Mouse (Mus musculus) megakaryocyte-erythroid progenitor cell, adult 5-6 weeks (primary cell): Measurements from ENCODE around the gene Col20a1. TPM values are rescaled to one million over a fixed set of nuclear protein-coding genes. Genes with fewer than 3 reads are reported as not detected.

Source experiments
- ATAC-seq: replicated peaks from 2 replicates; pipeline ENCODE4 v1.8.0; 2016; ENCODE audit warnings: mild to moderate bottlenecking, inconsistent platforms; ENCODE audit not compliant: severe bottlenecking, poor library complexity, low FRiP score, low TSS enrichment
- total RNA-seq, 2 experiments: library from RNA; stranded (forward) in 1 of 2; stranded (reverse) in 1 of 2; fragments of 200-1000, 215-1000 nt in 1 of 2; fragments of >200 nt in 1 of 2; fragmentation: Nextera tagmentation in 1 of 2; gene quantifications; 2 replicates each; pipeline ENCODE4 v1.2.3; 2014 to 2017

Col20a1 gene
- total RNA-seq, 2 experiments from 2014 or later = 0.38 TPM; not detected in 1

- no peak for ATAC-seq
Measured at GRCm38 (mm10) chr2:181052171-181052570, 65.8 kb downstream of the Col20a1 start.

DNA sequence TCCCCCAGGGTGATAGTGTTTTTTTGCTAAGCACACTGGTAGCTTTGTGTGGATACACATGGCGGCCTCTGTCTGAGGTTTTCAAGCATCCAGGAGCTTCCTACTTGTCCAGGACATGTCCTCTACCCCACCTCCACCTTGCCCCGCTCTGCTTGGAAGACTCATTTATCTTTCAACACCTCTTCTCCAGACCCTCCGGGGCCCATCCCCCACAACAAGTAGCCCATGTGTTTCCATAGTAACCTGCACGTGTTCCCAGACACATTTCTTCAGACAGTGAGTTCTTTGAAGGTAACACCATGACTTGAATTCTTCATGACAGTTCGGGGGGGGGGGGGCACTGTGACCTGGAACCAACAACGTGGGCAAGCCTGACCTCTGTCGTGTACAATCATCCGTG, 71.0 kb downstream of the Col20a1 start:
- no peak for ATAC-seq

GRCm38 (mm10) chr2:181058193-181058592, 71.9 kb downstream of the Col20a1 start:
- ATAC-seq = no peak

DNA sequence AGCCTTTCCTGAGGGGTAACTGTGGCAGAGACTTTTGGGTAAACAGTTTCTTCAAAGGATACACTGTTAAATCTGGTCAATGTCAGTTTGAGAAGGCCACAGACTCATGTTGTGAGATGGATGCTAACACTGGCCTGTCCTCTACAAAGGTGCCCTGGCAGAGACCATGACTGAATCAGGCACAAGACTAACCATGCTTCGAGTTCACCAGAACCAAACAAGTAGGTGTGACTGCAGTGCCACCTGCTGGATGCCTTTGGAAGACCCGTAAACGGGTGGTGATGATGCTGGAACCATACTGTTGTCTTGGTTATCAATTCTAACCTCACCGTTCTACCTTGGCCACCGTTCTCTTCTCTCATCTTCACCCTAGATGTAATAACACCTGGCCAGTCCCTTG, 73.8 kb downstream of the Col20a1 start:
- ATAC-seq = peak; percentile 89

DNA sequence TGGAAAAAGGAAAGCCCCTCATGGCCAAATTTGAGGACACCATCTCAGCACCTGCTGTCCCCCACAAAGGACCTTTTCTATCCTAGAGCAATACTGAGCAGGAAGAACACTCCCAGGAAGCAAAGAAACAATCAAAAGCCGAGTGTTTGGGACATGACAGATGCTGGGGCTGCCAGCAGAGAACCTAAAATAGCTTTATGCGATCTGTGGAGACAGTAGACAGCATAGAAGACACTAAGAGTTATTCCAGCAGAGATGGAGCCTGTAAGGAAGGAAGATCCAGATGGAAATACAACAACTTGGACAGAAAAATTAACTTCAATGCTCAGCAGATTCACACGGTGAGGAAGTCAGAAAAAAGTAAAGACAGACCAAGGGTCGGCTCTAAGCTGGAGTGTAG, 79.5 kb downstream of the Col20a1 start:
- no peak for ATAC-seq

Other genes starting within 250 kb of the Col20a1 start
- gene Bhlhe23, start 209.6 kb upstream of the Col20a1 start, total RNA-seq (2014; fragmentation: Nextera tagmentation) = not detected in 2 replicates
- not detected in 2 replicates for gene Bhlhe23, start 209.6 kb upstream of the Col20a1 start, total RNA-seq (2017)
- 58.9 and 67.4 TPM in 2 replicates for gene Ythdf1, start 65.6 kb upstream of the Col20a1 start, total RNA-seq (2014; fragmentation: Nextera tagmentation)
- 26.4 and 38.3 TPM in 2 replicates for gene Ythdf1, start 65.6 kb upstream of the Col20a1 start, total RNA-seq (2017)
- not detected in 2 replicates for gene Birc7, start 57.5 kb upstream of the Col20a1 start, total RNA-seq (2014; fragmentation: Nextera tagmentation)
- gene Birc7, start 57.5 kb upstream of the Col20a1 start, total RNA-seq (2017) = not detected in 2 replicates
- gene Nkain4, start 31.8 kb upstream of the Col20a1 start, total RNA-seq (2014; fragmentation: Nextera tagmentation) = not detected in 2 replicates
- gene Nkain4, start 31.8 kb upstream of the Col20a1 start, total RNA-seq (2017) = not detected in 2 replicates
- gene Arfgap1, start 19.3 kb upstream of the Col20a1 start, total RNA-seq (2014; fragmentation: Nextera tagmentation) = 35.0 and 41.9 TPM in 2 replicates
- gene Arfgap1, start 19.3 kb upstream of the Col20a1 start, total RNA-seq (2017) = 27.1 and 32.0 TPM in 2 replicates
- not detected in 2 replicates for gene Chrna4, start 57.0 kb downstream of the Col20a1 start, total RNA-seq (2014; fragmentation: Nextera tagmentation)
- not detected in 2 replicates for gene Chrna4, start 57.0 kb downstream of the Col20a1 start, total RNA-seq (2017)
- gene Kcnq2, start 148.8 kb downstream of the Col20a1 start, total RNA-seq (2014; fragmentation: Nextera tagmentation) = not detected in 2 replicates
- not detected in 2 replicates for gene Kcnq2, start 148.8 kb downstream of the Col20a1 start, total RNA-seq (2017)
- not detected in 2 replicates for gene Eef1a2, start 170.5 kb downstream of the Col20a1 start, total RNA-seq (2014; fragmentation: Nextera tagmentation)
- not detected in 2 replicates for gene Eef1a2, start 170.5 kb downstream of the Col20a1 start, total RNA-seq (2017)
- gene Ppdpf, start 200.7 kb downstream of the Col20a1 start, total RNA-seq (2014; fragmentation: Nextera tagmentation) = 73.6 and 95.2 TPM in 2 replicates
- gene Ppdpf, start 200.7 kb downstream of the Col20a1 start, total RNA-seq (2017) = 67.4 and 68.6 TPM in 2 replicates
- gene Ptk6, start 216.3 kb downstream of the Col20a1 start, total RNA-seq (2014; fragmentation: Nextera tagmentation) = not detected in 2 replicates
- not detected in 2 replicates for gene Ptk6, start 216.3 kb downstream of the Col20a1 start, total RNA-seq (2017)
- not detected in 2 replicates for gene Srms, start 226.7 kb downstream of the Col20a1 start, total RNA-seq (2014; fragmentation: Nextera tagmentation)
- not detected in 2 replicates for gene Srms, start 226.7 kb downstream of the Col20a1 start, total RNA-seq (2017)
- gene Fndc11, start 233.5 kb downstream of the Col20a1 start, total RNA-seq (2014; fragmentation: Nextera tagmentation) = not detected in 2 replicates
- gene Fndc11, start 233.5 kb downstream of the Col20a1 start, total RNA-seq (2017) = not detected in 2 replicates